Mouse (Mus musculus) lung, postnatal 0 days (tissue): Measurements from ENCODE around the gene Rpl3. TPM values are rescaled to one million over a fixed set of nuclear protein-coding genes. Genes with fewer than 3 reads are reported as not detected.

Source experiments
- ATAC-seq: fragments of 200-750 bp; cut with Nextera tagmentation; 2 replicates; pipeline ENCODE4 v1.8.0; 2017; ENCODE audit warnings: moderate library complexity
- DNase-seq: peaks from one replicate; pipeline ENCODE4 v3.0.0-alpha.2; 2016; ENCODE audit warnings: low spot score
- H3K27ac ChIP-seq: fragments of 300-500 bp; sonication (generic); 2 replicates; pipeline ENCODE4 v1.5.1; 2014; ENCODE audit warnings: antibody characterized with exemption, mild to moderate bottlenecking, low read length, mixed read lengths
- H3K27me3 ChIP-seq: fragments of 300-500 bp; sonication (generic); replicated peaks from 2 replicates; pipeline ENCODE4 v1.6.1; 2014; ENCODE audit warnings: low read length, mixed read lengths; ENCODE audit not compliant: insufficient read depth
- H3K36me3 ChIP-seq: fragments of 300-500 bp; sonication (generic); 2 replicates; pipeline ENCODE4 v1.6.1; 2014; ENCODE audit warnings: low read length, mixed read lengths; ENCODE audit not compliant: insufficient read depth
- H3K4me1 ChIP-seq: fragments of 300-500 bp; sonication (generic); 2 replicates; pipeline ENCODE4 v1.6.1; 2014; ENCODE audit warnings: antibody characterized with exemption, low read depth, low read length, mixed read lengths; ENCODE audit not compliant: insufficient read depth
- H3K4me2 ChIP-seq: fragments of 300-500 bp; sonication (generic); replicated peaks from 2 replicates; pipeline ENCODE4 v1.6.1; 2014; ENCODE audit warnings: low read depth, mild to moderate bottlenecking, low read length, moderate library complexity, mixed read lengths
- H3K4me3 ChIP-seq: fragments of 300-500 bp; sonication (generic); 2 replicates; pipeline ENCODE4 v1.5.1; 2014; ENCODE audit warnings: low read depth, low read length
- H3K9ac ChIP-seq: fragments of 300-500 bp; sonication (generic); replicated peaks from 2 replicates; pipeline ENCODE4 v1.6.1; 2014; ENCODE audit warnings: low read depth, mild to moderate bottlenecking
- H3K9me3 ChIP-seq: fragments of 300-500 bp; sonication (generic); 2 replicates; pipeline ENCODE4 v1.6.1; 2016; ENCODE audit warnings: low read length, mixed read lengths
- CTCF ChIP-seq: IDR thresholded peaks from 2 replicates; pipeline ENCODE4 v1.5.1; 2016; ENCODE audit warnings: antibody characterized with exemption, mild to moderate bottlenecking
- EP300 ChIP-seq: IDR thresholded peaks from 2 replicates; pipeline ENCODE4 v1.6.1; 2016; ENCODE audit warnings: antibody characterized with exemption, mild to moderate bottlenecking, control low read depth
- WGBS: fragments of 180-500 bp; shearing (Covaris S2); extraction: QIAGEN DNeasy Blood & Tissue Kit; methylation state at CpG from one replicate; pipeline ENCODE4 v1.1.7; 2014; 5-methylcytosine and 5-hydroxymethylcytosine counted together
- polyA plus RNA-seq: library from polyadenylated mRNA; unstranded; fragments of >200 nt; fragmentation: Nextera tagmentation; extraction: Ambion mirVana; gene quantifications from 2 replicates; pipeline ENCODE4 v1.2.1, GENCODE M21; 2015

Rpl3 gene
- polyA plus RNA-seq, 1 experiment from 2014 or later: 577 TPM

DNA sequence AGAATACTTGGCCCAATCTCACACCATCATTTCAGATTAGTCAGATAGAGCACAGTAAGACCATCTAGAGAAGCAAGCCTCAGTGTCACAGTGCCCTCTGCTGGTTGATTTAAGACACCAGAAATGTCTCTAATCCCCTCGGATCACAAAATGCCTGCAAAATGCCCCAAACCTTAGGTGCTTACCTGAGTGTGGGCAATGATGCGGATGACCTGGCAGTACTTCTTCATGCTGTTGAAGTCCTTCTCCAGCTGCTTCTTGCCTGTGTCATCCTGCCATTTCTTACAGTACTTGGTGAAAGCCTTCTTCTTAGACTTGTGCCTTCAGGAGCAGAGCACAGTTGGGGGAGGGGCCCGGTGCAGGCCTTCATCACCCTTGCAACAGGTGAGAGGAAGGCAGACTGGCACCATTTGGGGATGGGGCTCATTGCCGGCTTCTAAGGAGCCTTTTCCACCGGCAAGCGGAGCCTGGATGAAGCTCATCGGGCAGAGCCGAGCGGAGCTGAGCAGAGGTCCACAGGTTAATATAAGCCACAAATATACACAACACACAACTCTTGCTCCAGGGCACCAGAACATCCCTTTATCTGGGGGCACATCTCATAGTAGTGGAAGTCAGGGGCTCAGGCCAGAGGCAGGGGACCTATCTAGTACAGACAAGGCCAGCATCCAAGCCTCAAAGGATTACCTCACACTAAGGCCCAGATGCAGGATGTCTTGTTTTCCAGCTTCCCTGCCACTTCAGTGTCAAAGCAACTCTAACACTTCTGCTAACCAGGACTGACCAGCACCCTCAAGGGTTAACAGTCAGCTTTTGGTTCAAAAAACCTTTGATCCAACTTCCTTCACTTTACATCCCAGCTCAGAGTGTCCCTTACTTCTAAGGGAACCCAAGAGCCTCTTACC lies 10.7 kb downstream of the Rpl3 start:
- peaks cover 13% of the 10 kb centered on the region; the same call in 1 of the 2 replicates for H3K4me1 ChIP-seq
- no peak overlapping the region for H3K4me3 ChIP-seq
- no peaks in the 10 kb centered on the region for H3K9me3 ChIP-seq
- WGBS: 37% methylated on average over 9 of the region's 9 CpGs
- H3K4me2 ChIP-seq: peak overlapping the region; percentile 72; the same call in 1 of the 2 replicates
- H3K36me3 ChIP-seq: peaks cover 30% of the 10 kb centered on the region
- ATAC-seq (no peak), DNase-seq (peak; percentile 74)
- H3K9ac ChIP-seq: no peak overlapping the region
- no peak overlapping the region for H3K27ac ChIP-seq
- no peaks in the 10 kb centered on the region for H3K27me3 ChIP-seq
- TF ChIP-seq EP300: no peak
- peak; percentile 80 for TF ChIP-seq CTCF

DNA sequence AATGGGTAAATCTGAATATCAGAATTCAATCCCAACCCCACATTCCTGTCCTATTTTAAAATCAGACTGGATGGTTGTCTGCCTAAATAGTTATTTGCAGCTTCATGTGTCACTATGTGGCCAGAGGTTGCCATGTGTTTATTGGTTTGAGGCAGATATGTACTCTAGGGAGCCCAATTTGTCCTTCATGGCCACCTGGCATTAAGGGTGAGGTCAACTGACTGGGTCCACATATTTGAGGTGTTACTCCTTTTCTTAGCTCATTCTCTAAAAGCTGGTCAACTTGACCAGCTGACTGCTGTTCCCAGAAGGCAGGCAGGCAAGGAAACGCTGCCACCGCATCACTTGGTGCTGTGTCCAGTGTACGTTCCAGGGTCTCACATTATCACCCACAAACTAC lies 11.7 kb downstream of the Rpl3 start:
- TF ChIP-seq EP300: no peak
- TF ChIP-seq CTCF: no peak
- DNase-seq: no peak
- Histone ChIP-seq H3K9me3 (no peaks in the 10 kb centered on the region), H3K27ac (no peak overlapping the region), H3K4me2 (no peak overlapping the region), H3K4me1 (peaks cover 13% of the 10 kb centered on the region; the same call in 1 of the 2 replicates), H3K4me3 (no peak overlapping the region), H3K27me3 (no peaks in the 10 kb centered on the region), H3K36me3 (peaks cover 30% of the 10 kb centered on the region), H3K9ac (no peak overlapping the region)
- no peak for ATAC-seq
- 77% methylated on average over 3 of the region's 3 CpGs for WGBS

DNA sequence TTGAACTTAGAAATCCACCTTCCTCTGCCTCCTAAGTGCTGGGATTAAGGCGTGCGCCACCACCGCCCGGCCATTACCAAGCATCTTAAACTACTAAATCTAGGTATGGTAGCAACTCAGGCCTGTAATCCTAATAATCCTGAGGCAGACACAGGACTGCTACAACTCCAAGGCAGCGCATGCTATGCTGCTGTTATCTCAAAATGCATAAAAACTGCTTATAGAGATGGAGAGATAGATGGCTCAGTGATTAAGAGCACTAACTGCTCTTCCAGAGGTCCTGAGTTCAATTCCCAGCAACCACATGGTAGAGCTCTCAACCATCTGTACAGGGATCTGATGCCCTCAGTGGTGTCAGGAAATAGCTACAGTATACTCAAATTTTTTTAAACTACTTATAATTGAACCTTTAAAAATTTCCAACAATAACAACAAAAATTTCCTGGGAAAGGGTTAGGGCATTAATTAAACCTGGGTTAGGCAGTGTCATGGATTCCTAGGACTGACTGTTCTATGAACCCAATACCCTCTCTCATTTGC lies 12.5 kb downstream of the Rpl3 start:
- Histone ChIP-seq H3K36me3 (peaks cover 30% of the 10 kb centered on the region), H3K4me1 (peaks cover 13% of the 10 kb centered on the region; the same call in 1 of the 2 replicates), H3K27ac (no peak overlapping the region), H3K27me3 (no peaks in the 10 kb centered on the region), H3K9ac (no peak overlapping the region), H3K9me3 (no peaks in the 10 kb centered on the region), H3K4me2 (no peak overlapping the region), H3K4me3 (no peak overlapping the region)
- WGBS: 92% methylated on average over 5 of the region's 5 CpGs
- DNase-seq: no peak
- ATAC-seq: no peak
- no peak for TF ChIP-seq EP300
- TF ChIP-seq CTCF: no peak

DNA sequence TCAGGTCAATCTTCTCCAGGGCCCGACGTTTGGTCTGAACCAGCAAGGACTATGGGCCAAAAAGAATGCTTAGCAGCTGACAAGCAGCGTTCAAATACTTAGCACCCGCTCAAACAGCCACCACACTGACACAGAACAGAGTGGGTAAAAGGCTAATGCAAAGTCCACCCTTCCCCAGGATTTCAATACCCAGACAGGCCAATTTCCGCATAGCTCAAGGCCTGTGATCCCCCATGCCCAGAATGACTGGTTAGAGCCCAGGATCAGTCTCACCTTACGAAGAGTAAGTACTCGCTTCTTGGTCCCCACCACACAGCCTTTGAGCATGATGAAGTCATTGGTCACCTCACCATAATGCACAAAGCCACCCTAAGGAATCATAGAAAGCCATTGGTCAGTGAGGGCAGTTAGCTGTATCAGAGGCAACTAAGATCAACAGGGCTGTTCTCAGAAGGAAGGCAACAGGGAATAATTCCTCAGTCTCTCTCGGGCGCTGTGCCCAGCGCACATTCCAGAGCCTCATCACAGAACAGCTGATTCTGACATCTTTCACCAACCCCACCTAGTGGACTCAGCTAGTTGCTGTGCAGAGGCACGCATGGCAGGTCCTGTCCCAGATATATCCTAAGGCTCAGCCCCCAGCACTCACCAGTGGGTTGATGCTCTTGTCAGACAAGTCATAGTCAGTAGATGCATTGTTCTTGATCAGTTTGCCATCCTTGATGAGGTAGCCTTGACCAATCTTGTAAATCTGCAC lies 13.4 kb downstream of the Rpl3 start:
- DNase-seq (no peak), ATAC-seq (no peak)
- Histone ChIP-seq H3K4me2 (no peak overlapping the region), H3K4me1 (peaks cover 13% of the 10 kb centered on the region; the same call in 1 of the 2 replicates), H3K9me3 (no peaks in the 10 kb centered on the region), H3K27ac (no peak overlapping the region), H3K4me3 (no peak overlapping the region), H3K36me3 (peaks cover 30% of the 10 kb centered on the region), H3K9ac (no peak overlapping the region), H3K27me3 (no peaks in the 10 kb centered on the region)
- WGBS: 67% methylated on average over 11 of the region's 11 CpGs
- TF ChIP-seq CTCF: peak; percentile 33; the same call in 1 of the 2 replicates
- no peak for TF ChIP-seq EP300

DNA sequence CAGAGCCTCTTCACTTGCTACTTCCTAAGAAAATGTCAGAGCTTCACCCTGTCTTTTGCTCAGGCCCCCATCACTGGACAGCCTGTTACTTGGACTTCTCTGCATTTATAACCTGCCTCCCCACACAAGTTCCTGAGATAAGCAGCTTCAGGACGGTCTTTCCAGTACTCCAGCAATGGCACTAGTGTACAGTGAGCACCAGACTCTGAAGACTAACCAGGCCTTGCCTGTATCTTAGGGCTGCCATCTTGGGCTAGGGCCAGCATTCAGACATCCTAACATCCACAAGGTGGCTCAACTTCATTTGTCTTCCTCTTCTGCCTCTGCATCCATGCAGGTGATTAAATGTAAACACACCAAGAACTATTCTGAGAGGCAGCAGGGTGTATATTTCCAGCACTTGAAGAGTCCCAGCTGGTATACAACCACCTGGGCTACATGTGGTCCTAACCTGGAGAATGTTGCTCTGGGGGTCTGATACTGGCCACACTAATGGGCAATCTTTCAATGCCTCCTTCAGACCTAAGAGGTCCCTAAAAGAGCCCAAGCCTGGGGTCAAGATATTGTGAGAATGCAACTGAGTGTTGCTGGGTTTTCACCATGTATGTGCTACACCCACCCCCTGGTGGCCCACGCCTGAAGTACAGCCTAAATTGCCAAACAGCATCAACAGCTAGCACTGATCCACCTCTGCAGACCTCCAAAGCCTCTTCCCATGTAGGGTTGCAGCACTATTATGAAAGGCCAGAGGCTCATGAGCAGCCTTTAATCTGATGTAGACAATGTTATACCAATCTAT lies 15.1 kb downstream of the Rpl3 start:
- Histone ChIP-seq H3K4me1 (0 out of 2 replicates have a peak, but pooled peaks cover 4% of the 10 kb centered on the region), H3K9ac (no peak overlapping the region), H3K27me3 (no peaks in the 10 kb centered on the region), H3K36me3 (peaks cover 30% of the 10 kb centered on the region), H3K27ac (no peak overlapping the region), H3K4me2 (no peak overlapping the region), H3K9me3 (no peaks in the 10 kb centered on the region), H3K4me3 (no peak overlapping the region)
- TF ChIP-seq EP300: no peak
- TF ChIP-seq CTCF: peak; percentile 94
- ATAC-seq: peak; percentile 48
- 9% methylated on average over 2 of the region's 2 CpGs for WGBS
- peak; percentile 74 for DNase-seq
